Mouse (Mus musculus) gonadal fat pad, adult 2 months (tissue): Measurements from ENCODE around the gene Pet100. TPM values are rescaled to one million over a fixed set of nuclear protein-coding genes. Genes with fewer than 3 reads are reported as not detected.

Experiments
- DNase-seq: peaks from one replicate; pipeline ENCODE4 v3.0.0-alpha.2; 2012; ENCODE audit warnings: low read depth
- polyA plus RNA-seq: library from polyadenylated mRNA; depleted of rRNA; stranded (reverse); fragments of >200 nt; gene quantifications from 2 replicates; pipeline ENCODE4 v1.2.3, GENCODE M21; 2012

Pet100 gene
- polyA plus RNA-seq, 1 experiment, result 12.5 TPM

DNA sequence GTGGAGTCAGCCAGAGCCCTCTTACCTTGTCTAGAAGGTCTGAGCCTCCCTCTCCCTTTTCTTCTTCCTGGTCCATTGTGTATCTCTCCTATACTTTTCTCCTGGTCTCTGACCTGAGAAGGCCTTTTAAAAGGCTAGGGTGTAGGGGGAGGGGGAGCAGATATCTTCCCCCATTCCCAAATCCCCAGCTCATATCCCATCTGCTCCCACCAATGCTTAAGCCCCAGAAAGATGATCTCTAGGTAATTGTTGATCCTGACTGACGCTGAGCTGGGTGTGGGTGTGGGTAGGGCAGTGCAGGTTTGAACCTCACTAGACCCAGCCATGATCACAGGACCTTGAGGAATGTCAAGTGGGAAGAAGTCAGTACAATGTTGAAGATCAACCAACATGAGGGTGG lies 4.1 kb downstream of the Pet100 start, which contains the start of gene Pcp2:
Pcp2 (minus strand) TSS at position 101 of the 400 bp plus-strand sequence.
- no peak for DNase-seq

DNA sequence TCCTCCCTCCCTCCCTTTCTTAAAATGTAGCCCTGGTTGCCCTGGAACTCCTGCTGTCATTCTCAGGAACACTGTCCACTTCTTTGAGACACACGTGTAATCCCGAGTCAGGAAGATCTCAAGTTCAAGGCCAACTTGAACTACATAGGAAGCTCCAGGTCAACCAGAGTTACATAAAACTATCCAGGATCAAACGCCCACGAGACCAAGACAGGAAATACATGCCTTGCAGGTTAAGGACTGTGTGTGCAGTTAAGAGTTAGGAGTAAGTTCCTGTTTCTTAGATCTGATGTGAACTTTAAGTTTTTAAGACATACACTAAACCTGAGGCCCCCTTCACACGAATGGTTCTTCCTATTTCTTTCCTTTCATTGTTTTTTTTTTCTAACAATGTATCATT lies 5.6 kb downstream of the Pet100 start:
- no peak for DNase-seq

DNA sequence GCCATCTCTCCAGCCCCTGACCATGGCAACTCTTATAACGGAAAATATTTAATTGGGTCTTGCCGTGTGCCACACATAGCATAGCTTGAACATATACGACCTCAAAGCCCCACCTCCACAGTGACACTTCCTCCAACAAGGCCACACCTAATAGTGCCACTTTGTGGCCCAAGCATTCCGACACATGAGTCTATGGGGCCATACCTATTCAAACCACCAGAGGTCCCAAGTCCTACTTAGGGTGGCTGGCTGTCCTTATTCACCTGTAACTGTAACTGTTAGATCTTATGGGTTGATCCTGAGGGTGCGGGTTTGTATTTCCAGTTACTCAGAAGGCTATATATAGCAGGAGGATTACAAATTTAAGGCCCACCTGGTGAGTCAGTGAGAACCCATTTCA lies 6.7 kb downstream of the Pet100 start:
- no peak for DNase-seq

DNA sequence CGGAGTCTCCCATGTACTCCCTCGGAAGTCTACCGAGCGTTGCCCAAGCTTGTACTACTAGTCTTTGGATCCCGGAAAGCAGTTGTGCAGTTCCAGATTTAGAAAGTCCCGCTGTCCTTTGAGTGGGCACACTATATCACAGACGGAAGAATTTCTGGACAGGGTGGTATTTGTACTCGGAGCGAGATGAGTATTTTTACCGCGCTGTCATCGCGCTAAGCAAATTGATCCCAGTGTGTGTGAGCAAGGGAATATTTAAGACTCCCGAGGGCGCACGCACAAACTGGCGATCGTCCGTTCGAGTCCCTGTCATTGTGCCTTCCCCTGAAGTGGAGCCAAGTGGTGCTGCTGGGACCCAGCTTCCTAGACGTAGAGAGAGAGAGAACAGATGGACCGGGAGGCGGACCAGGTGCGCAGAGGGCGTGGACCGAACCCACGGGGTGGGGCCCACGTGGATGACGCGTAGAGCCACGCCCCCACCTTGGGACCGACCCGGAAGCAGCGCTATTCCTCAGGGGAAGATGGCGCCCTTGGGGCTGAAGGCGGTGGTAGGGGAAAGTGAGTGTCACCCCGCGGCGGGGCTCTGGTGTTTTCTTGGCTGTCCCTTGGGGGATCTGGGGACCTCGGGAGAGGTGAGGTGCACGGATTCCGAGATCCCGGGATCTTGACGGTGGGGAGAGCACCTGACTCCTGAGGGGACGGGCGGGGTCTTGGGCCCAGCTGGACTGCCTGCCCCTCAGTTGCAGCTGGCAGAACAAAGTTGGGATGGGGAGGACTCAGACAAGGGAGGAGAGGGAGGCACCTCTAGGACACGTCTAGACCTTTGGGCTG lies 9.5 kb downstream of the Pet100 start, which contains the start of gene Stxbp2:
Stxbp2 (plus strand) TSS at position 309 of the 831 bp plus-strand sequence.
- DNase-seq, result no peak

DNA sequence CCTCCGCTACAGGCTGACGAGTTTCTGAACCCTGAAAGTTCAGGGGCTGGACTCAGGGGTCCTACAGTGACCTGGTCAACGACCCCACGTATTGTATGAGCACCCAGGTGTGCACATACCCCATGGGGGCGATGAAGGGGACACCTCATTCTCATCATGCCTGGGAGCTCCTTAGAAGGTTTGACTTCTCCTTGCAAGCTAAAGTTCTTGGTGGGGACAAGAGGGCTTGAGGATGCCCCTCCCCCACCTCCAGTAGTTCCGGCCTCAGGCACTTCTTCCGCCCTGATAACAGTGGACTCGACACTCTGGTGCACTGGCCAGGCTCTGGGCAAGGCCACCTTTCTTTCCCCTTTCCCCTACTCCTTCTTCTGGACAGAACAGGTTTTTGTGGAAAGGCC lies 10.1 kb downstream of the Pet100 start:
- DNase-seq, result no peak

DNA sequence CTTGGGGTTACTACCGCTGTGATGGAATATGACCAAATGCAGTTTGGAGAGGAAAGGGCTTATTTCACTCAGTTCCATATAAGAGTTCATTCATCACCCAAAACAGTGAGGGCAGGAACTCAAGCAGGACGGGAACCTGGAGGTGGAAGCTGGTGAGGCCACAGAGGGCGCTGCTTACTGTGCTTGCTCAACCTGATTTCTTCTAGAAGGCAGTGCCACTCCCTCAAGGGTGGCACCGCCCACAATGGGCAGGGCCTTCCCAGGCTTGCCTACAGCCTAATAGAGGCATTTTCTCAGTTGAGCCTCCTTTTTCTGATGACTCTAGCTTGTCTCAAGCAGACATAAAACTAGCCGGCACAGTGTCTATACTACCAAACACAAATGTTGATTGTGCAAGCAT lies 24.5 kb downstream of the Pet100 start:
- DNase-seq, result no peak

DNA sequence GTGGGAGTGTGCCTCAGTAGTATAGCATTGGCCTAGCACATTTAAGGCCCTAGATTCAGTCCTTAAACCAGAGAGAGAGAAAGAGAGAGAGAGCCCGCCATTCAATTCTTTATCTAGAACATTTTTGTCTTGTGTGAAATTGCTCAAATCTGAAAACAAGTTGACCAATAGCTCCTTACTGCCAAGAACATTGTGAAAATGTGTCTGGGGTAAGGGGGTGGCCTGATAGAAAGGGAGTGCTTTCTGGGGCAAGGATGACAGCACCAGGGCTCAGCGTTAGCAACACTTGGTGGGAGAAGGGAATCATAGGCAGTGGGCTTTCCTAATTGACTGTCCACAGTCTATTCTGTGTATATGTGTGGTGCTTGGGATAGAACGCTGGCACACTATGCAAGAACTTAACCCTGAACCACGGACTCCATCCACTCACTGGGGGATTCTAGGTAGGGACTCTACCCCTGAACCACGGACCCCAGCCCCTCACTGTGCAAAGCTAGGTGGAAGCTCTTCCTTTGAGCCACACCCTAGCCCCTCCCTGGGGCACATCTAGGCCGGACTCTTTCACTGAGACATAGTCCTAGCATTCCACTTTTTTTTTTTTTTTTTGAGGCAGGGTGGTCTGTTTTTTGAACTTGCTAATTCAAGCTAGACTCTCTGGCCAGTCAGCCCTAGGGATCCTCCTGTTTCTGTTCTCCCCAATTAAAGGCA lies 25.6 kb downstream of the Pet100 start:
- DNase-seq, result no peak

DNA sequence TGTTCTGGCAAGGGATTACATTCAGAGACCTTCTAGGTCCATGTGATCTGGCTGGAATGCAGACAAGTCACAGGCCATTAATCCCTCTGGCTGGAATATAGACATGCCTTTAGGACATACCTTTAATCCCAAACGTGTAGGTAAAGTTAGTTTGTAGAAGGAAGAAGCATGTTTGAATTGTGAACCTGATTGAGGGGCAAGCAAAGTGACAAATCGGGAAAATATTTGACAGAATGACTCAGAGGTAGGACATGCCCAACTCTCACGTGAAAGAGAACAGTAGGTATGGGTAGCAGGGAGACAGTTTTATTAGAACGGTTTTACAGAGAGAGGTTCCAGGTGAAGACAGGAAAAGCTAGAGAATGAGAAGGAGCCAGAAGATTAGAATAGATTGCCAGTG lies 26.2 kb downstream of the Pet100 start:
- no peak for DNase-seq

DNA sequence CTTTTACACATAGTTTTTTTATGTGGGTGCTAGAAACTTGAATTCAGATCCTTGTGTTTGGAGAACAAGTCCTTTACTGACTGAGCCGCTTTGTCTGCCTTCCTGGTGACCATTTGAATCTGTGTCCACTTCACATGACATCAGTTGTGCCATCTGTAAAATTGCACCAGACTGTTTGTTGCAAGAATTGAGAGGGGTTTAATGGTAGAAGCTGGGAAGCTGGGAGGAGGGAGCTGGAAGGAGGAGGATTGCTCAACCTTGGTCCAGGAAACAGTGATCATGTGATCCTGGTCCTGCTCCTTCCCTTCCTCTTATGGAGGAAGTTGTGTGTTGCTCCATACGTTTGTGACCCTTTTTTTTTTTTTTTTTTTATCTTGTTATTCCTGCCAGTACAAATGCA lies 26.9 kb downstream of the Pet100 start:
- DNase-seq, result no peak

DNA sequence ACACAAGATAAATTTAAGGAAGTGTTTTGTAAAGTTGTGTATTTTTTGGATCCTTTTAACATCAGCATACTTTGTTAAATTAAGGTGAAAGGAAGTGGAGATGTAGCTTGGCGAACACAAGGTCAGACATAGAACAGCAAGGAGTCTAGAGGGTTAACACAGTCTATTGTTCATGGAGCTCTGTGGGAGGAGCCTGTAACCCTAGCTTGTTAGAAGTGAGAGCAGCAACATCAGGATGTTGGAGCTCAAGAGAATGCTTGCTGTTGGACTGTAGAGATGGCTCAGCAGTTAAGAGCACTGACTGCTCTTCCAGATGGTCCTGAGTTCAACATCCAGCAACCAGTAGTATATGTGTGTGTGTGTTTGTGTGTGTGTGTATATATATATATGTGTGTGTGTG lies 27.6 kb downstream of the Pet100 start:
- DNase-seq, result no peak

DNA sequence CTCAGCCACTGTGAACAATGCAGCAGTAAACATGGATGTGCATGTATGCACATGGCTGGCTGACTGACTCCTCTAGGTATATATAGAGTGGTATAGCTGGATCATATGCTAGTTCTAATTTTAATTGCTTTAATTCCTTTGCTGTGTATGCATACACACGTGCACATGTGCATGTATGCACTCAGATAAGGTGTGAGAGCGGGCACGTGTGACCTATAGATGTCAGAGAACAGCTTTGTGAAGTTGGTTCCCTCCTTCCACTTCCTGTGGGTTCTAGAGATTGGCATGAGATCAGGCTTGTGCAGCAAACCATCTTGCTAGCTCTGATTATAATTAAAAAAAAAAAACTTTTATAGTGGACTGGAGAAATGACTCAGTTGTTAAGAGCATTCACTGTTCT lies 31.5 kb downstream of the Pet100 start:
- no peak for DNase-seq

DNA sequence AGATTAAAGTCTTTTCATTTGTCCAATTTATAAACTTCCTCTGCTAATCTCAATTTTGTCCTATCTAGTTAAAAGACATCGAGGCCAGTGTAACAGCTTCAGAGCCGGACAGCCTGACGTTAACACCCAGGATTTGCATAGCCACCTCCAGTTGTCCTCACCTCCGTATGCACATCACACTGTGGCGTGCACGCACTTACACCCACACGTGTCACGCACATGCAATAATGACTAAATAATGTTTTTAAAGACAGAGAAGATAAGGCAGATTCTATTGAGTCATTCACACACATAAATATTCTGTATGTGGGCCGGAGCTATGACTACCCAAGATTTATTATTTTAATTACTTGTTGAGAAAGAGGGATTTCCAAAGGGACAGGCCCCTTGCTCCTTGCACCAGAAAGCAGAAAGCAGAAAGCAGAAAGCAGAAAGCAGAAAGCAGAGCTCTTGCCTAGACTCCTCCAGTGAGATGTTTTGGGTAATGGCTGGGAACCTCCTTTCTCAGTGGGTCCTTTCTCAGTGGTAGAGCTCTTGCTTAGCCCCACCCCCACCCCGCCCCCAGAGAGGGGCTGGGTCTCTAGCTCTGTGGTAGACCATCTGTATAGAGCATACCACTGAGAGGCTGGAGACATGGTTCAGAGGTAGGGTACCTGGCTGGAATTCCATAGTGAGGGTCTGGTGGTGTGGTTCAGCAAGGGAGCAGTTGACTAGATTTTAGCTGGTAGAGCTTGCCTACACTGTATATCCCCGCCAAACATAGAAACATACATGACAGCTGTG lies 33.6 kb downstream of the Pet100 start:
- no peak for DNase-seq

DNA sequence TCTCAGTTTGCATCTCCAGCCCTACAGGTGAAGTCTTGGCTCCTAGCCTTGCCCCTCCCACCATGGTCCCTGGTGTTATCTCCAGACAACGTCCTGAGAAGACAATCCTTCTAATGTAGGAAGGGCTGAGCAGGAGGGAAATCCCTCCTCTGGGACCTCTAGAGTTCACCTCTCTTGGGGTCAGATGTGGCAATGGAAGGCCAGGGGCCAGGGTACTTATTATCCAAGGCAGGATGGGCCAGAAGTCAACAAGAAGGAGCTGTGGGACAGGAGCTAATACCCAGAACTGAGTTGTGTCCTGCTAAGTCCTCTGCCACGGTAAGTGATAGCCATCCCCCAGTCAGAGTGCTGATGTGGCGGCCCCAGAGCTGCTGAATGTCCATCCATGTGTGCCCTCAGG lies 34.2 kb downstream of the Pet100 start, which contains the start of gene Retn:
Retn (plus strand) TSS at position 245 of the 400 bp plus-strand sequence.
- no peak for DNase-seq

DNA sequence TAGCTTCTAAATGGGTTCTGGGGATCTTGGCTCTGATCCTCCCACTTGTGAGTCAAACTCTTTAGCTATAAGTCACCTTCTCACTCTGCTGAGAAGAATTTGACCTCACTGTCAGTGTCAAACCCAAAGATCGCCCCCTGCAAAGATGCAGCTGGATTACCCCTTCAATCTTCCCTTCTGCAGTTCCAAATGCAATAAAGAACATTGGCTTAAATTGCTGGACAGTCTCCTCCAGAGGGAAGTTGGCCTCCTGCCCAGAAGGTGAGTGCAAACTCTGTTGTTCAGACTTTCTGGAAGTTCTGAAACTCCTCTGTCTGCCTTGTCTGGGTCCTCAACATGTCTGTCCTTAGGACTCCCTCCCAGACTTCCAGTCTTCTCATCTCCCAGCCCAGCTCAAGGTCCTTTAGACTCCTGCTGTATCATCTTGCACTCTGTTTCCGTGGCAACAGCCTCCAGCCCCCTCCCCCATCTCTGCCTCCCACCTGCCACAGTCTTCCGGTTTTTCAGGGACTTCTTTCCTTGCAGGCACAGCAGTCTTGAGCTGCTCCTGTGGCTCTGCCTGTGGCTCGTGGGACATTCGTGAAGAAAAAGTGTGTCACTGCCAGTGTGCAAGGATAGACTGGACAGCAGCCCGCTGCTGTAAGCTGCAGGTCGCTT lies 35.5 kb downstream of the Pet100 start:
- no peak for DNase-seq

DNA sequence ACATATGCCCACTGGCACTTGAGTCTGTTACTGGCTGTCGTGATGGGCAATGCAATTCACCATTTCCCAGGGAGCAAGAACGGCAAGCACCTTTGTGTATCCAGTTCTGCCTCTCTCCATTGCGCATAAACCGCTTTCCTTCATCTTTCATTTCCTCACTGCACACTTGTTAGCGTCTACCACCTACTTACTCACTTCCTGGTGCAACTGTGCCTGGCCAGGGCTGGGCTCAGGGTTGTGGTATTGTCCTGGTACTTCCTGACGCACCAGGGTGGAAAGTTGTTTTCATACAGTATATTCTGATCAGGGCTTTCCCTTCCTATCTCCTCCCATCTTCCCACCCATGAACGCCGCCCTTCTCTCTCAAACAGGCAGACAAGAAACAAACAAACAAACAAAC lies 39.5 kb downstream of the Pet100 start:
- DNase-seq, result no peak

DNA sequence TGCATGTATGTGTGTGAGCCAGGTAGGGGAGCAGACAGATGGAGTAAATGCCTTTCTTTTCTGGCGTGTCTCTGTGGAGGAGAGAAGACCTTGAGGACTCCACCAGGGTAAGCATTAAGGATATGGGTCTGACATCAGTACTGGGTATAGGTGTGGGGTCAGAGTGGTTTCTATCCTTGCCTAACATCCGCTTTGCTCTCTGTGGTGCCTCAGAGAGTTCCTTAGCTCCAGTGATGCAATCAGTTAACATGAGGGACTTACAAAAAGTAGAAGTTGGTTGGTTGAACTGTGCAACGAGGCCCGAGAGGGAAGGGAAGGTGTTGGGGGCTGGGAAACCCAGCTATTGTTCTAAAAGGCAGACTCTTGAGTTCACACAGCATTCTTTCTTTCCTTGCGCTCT lies 43.1 kb downstream of the Pet100 start:
- DNase-seq, result no peak

DNA sequence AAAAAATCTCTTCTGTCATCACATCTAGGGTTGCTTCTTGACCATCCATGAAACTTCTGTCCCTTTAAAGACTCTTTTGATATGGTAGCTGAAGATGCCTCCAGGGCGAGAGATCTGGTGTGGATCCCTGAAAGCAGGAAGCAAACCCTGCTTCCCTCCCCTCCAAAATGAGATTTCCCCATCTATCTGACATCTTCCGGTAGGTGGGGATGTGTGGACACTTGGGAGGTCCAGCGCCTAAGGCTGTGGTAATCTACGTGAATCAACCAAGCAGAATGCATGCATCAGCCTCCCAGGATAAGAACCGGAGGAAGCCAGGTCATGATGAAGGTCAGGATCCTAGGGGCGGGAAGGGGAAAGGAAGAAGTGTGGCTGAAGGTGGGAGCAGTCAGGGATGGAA lies 44.2 kb downstream of the Pet100 start, which contains the start of gene Mcemp1:
Mcemp1 (plus strand) TSS at position 248 of the 400 bp plus-strand sequence.
- DNase-seq, result no peak

DNA sequence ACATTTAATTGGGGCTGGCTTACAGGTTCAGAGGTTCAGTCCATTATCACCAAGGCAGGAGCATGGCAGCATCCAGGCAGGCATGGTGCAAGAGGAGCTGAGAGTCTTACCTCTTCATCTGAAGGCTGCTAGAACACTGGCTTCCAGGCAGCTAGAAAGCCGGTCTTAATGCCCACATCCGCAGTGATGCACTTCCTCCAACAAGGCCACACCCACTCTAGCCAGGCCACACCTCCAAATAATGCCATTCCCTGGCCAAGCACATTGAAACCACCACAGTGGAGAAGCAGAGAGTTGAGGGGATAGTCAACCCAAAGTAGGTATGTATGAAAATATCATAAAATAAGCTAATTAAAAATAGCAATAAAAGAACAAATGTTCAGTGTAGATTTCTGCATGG lies 49.0 kb downstream of the Pet100 start:
- DNase-seq, result no peak

DNA sequence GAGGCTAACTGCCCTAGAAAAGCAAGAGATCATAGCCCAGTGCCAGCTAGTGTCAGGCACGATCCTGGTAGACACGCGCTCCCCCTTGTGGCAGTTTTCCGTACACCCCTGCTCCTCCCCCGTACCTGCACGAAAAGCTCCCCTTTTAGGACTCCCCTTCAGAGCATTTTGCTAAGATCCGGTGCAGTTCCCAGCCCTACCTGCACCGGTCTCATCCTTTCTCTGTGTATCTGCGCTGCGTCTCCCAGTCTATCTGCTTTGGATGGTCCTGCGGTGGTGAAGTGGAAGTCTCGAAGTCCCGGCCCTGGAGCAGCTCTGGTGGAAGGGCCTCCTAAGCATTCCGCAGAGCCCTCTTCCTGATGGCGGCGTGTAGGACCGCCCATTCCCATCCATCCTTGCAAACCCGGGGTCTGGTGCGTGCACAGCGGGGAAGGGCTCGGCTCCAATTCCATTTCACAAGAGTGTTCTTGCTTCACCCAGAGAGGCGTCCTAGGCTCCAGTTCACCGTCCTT lies 50.7 kb downstream of the Pet100 start, which contains the start of gene Fcor:
Fcor (minus strand) TSS at position 383 of the 512 bp plus-strand sequence.
- no peak for DNase-seq

DNA sequence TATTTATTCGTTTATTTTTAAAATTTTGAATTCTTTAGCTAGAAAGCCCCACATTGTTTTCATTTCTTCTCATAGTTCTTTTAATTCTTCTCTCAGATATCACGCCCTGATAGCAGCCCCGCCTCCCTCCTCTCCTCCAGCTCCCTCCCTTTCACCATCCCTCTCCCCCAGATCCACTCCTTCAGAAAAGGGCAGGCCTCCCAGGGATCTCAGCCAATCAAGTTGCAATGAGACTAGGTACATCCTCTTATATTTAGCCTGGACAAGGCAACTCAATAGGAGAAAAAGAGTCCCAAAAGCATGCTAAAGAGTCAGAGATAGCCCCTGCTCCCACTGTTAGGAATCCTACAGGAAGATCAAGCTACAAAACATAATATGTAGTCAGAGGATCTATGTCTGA lies 53.3 kb downstream of the Pet100 start:
- DNase-seq, result no peak
